In the genomic region with DNA sequence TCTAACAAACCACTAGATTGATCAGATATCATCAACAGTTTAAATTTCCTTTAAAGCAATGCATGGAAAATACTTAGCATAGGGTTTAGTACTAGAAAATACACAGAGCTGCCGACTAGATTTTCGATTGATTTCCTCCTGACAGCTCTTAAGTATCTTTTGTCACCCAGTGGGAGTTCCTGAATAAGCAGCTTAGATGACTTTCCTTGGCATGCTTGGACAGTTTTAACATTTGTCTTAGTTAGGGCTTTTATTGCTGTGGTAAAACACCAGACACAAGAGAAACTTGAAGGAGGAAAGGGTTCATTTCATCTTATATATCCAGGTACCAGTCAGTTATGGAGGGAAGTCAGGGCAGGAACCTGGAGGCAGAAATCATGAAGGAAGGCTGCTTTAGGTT, we compare ENCODE assay signal across 32 mouse cellular contexts.
"Had no signal": no experiment of that assay in that cellular context is flagged by ENCODE, and none has a peak within 500 bp of the region (broad histone marks: within the 10 kb centered on the region; RNA-seq: fewer than 3 reads in every experiment).

No protein-coding gene starts in this region.

- H3K9me3 ChIP-seq: heart, embryonic 10.5 days; heart, embryonic 13.5 days; heart, embryonic 15.5 days; hindbrain, embryonic 10.5 days; hindbrain, embryonic 12.5 days; hindbrain, embryonic 13.5 days; hindbrain, embryonic 15.5 days; intestine, embryonic 15.5 days had no signal

- H3K36me3 ChIP-seq: heart, embryonic 10.5 days; heart, embryonic 12.5 days; heart, embryonic 13.5 days; heart, embryonic 15.5 days; hindbrain, embryonic 10.5 days; hindbrain, embryonic 12.5 days; hindbrain, embryonic 13.5 days; hindbrain, embryonic 15.5 days; intestine, embryonic 15.5 days had no signal

- H3K4me3 ChIP-seq: heart, adult 2 months; heart, embryonic 10.5 days; heart, embryonic 12.5 days; heart, embryonic 13.5 days; heart, embryonic 15.5 days; hindbrain, embryonic 10.5 days; hindbrain, embryonic 12.5 days; hindbrain, embryonic 13.5 days; hindbrain, embryonic 15.5 days; intestine, embryonic 15.5 days; layer of hippocampus, adult 2 months; left cerebral cortex, adult 2 months had no signal

- H3K4me1 ChIP-seq: heart, embryonic 10.5 days; heart, embryonic 12.5 days; heart, embryonic 13.5 days; heart, embryonic 15.5 days; hindbrain, embryonic 10.5 days; hindbrain, embryonic 12.5 days; hindbrain, embryonic 13.5 days; hindbrain, embryonic 15.5 days; intestine, embryonic 15.5 days had no signal

- H3K27me3 ChIP-seq: heart, embryonic 12.5 days; heart, embryonic 13.5 days; heart, embryonic 15.5 days; hindbrain, embryonic 12.5 days; hindbrain, embryonic 13.5 days; hindbrain, embryonic 15.5 days; intestine, embryonic 15.5 days had no signal

- H3K9ac ChIP-seq: heart, embryonic 12.5 days; heart, embryonic 13.5 days; heart, embryonic 15.5 days; hindbrain, embryonic 12.5 days; hindbrain, embryonic 13.5 days; hindbrain, embryonic 14.5 days; hindbrain, embryonic 15.5 days; intestine, embryonic 15.5 days had no signal

- DNase-seq: heart, adult 18-20 months; heart, adult 2 months; heart, postnatal 10 days; heart, postnatal 14 days; heart, postnatal 36 days; heart, postnatal 4 days; kidney, adult 11 months; kidney, postnatal 10 days; kidney, postnatal 14 days; kidney, postnatal 25 days; kidney, postnatal 36 days; kidney, postnatal 4 days; layer of hippocampus, adult 9-11 months; layer of hippocampus, postnatal 36 days had no signal

- H3K27ac ChIP-seq: heart, adult 2 months; heart, embryonic 10.5 days; heart, embryonic 13.5 days; heart, embryonic 15.5 days; hindbrain, embryonic 10.5 days; hindbrain, embryonic 12.5 days; hindbrain, embryonic 13.5 days; hindbrain, embryonic 14.5 days; hindbrain, embryonic 15.5 days; hindbrain, postnatal 0 days; intestine, embryonic 15.5 days; layer of hippocampus, adult 2 months; left cerebral cortex, adult 2 months had no signal

- H3K4me2 ChIP-seq: heart, embryonic 11.5 days; heart, embryonic 12.5 days; heart, embryonic 13.5 days; heart, embryonic 15.5 days; hindbrain, embryonic 12.5 days; hindbrain, embryonic 13.5 days; hindbrain, embryonic 14.5 days; hindbrain, embryonic 15.5 days; intestine, embryonic 15.5 days had no signal

- ATAC-seq: hindbrain, embryonic 16.5 days; hindbrain, postnatal 0 days; inflammation-experienced regulatory T-cells, adult 6 months; intestine, embryonic 15.5 days; intestine, embryonic 16.5 days; intestine, postnatal 0 days had no signal
